Mouse (Mus musculus): ENCODE measurements around the gene Lsm4. TPM values are rescaled to one million over a fixed set of nuclear protein-coding genes. Genes with fewer than 3 reads are reported as not detected.

The Lsm4 gene
- total and polyA plus RNA-seq, 3 experiments = 94.1 to 889 (median 174) TPM

GRCm38 (mm10) chr8:70654121-70654520 is 18.9 kb upstream of the Lsm4 start:
- Histone ChIP-seq H3K4me1 (ENCODE audit: insufficient read depth, low read depth, low read length) (peaks cover 21% of the 10 kb centered on the region), H3K4me3 (ENCODE audit: low read depth, low read length) (no peak overlapping the region), H3K27me3 (ENCODE audit: insufficient read depth, low read length) (no peaks in the 10 kb centered on the region), H3K36me3 (replicated peaks) (peaks cover 85% of the 10 kb centered on the region), H3K9me3 (replicated peaks) (no peaks in the 10 kb centered on the region)
- TF ChIP-seq CTCF (IDR thresholded peaks at IDR 0.05; ENCODE audit: low read depth, low read length) (no peak), POLR2AphosphoS5 (IDR thresholded peaks at IDR 0.05; ENCODE audit: insufficient replicate concordance, low read depth, low read length) (no peak), GATA2 (IDR thresholded peaks at IDR 0.05; ENCODE audit: borderline replicate concordance, low read depth, low read length) (no peak), TAL1 (conservative IDR thresholded peaks at IDR 0.05; ENCODE audit: low read depth, low read length) (no peak), GATA1 (IDR thresholded peaks at IDR 0.05; ENCODE audit: borderline replicate concordance, low read length) (no peak)
- ATAC-seq (ENCODE audit: extremely low read depth, insufficient number of reproducible peaks, low FRiP score, poor library complexity, severe bottlenecking) = no peak
- no peak for DNase-seq (ENCODE audit: low spot score)

- Histone ChIP-seq H3K9me3 (replicated peaks) (no peaks in the 10 kb centered on the region), H3K27me3 (ENCODE audit: insufficient read depth, low read length) (no peaks in the 10 kb centered on the region), H3K4me1 (ENCODE audit: insufficient read depth, low read depth, low read length) (peaks cover 23% of the 10 kb centered on the region), H3K4me3 (ENCODE audit: low read depth, low read length) (no peak overlapping the region), H3K36me3 (replicated peaks) (peaks cover 71% of the 10 kb centered on the region)
- DNase-seq (ENCODE audit: low spot score) (no peak), ATAC-seq (ENCODE audit: extremely low read depth, insufficient number of reproducible peaks, low FRiP score, poor library complexity, severe bottlenecking) (no peak)
- no peak for TF ChIP-seq GATA1 (IDR thresholded peaks at IDR 0.05; ENCODE audit: borderline replicate concordance, low read length)
- no peak for TF ChIP-seq CTCF (IDR thresholded peaks at IDR 0.05; ENCODE audit: low read depth, low read length)
- no peak for TF ChIP-seq POLR2AphosphoS5 (IDR thresholded peaks at IDR 0.05; ENCODE audit: insufficient replicate concordance, low read depth, low read length)
- no peak for TF ChIP-seq TAL1 (conservative IDR thresholded peaks at IDR 0.05; ENCODE audit: low read depth, low read length)
- TF ChIP-seq GATA2 (IDR thresholded peaks at IDR 0.05; ENCODE audit: borderline replicate concordance, low read depth, low read length) = no peak
Observed at GRCm38 (mm10) chr8:70655469-70655868, 17.6 kb upstream of the Lsm4 start.

GRCm38 (mm10) chr8:70656193-70656790 is 16.8 kb upstream of the Lsm4 start:
- peaks cover 29% of the 10 kb centered on the region for H3K4me1 ChIP-seq (ENCODE audit: insufficient read depth, low read depth, low read length)
- peaks cover 63% of the 10 kb centered on the region for H3K36me3 ChIP-seq (replicated peaks)
- H3K27me3 ChIP-seq (ENCODE audit: insufficient read depth, low read length) = no peaks in the 10 kb centered on the region
- no peaks in the 10 kb centered on the region for H3K9me3 ChIP-seq (replicated peaks)
- TF ChIP-seq GATA1 (IDR thresholded peaks at IDR 0.05; ENCODE audit: borderline replicate concordance, low read length) (no peak), CTCF (IDR thresholded peaks at IDR 0.05; ENCODE audit: low read depth, low read length) (no peak), GATA2 (IDR thresholded peaks at IDR 0.05; ENCODE audit: borderline replicate concordance, low read depth, low read length) (no peak), POLR2AphosphoS5 (IDR thresholded peaks at IDR 0.05; ENCODE audit: insufficient replicate concordance, low read depth, low read length) (no peak), TAL1 (conservative IDR thresholded peaks at IDR 0.05; ENCODE audit: low read depth, low read length) (no peak)
- DNase-seq (ENCODE audit: low spot score) (no peak), ATAC-seq (ENCODE audit: extremely low read depth, insufficient number of reproducible peaks, low FRiP score, poor library complexity, severe bottlenecking) (no peak)
- no peak overlapping the region for H3K4me3 ChIP-seq (ENCODE audit: low read depth, low read length)

GRCm38 (mm10) chr8:70657214-70657613 is 15.8 kb upstream of the Lsm4 start:
- ATAC-seq (ENCODE audit: extremely low read depth, insufficient number of reproducible peaks, low FRiP score, poor library complexity, severe bottlenecking) = no peak
- H3K36me3 ChIP-seq (replicated peaks) = peaks cover 54% of the 10 kb centered on the region
- H3K4me1 ChIP-seq (ENCODE audit: insufficient read depth, low read depth, low read length) = peaks cover 32% of the 10 kb centered on the region
- H3K27me3 ChIP-seq (ENCODE audit: insufficient read depth, low read length) = no peaks in the 10 kb centered on the region
- no peak for DNase-seq (ENCODE audit: low spot score)
- H3K9me3 ChIP-seq (replicated peaks) = no peaks in the 10 kb centered on the region
- TF ChIP-seq POLR2AphosphoS5 (IDR thresholded peaks at IDR 0.05; ENCODE audit: insufficient replicate concordance, low read depth, low read length) (no peak), TAL1 (conservative IDR thresholded peaks at IDR 0.05; ENCODE audit: low read depth, low read length) (no peak), GATA2 (IDR thresholded peaks at IDR 0.05; ENCODE audit: borderline replicate concordance, low read depth, low read length) (no peak), CTCF (IDR thresholded peaks at IDR 0.05; ENCODE audit: low read depth, low read length) (no peak), GATA1 (IDR thresholded peaks at IDR 0.05; ENCODE audit: borderline replicate concordance, low read length) (no peak)
- H3K4me3 ChIP-seq (ENCODE audit: low read depth, low read length) = no peak overlapping the region

GRCm38 (mm10) chr8:70657739-70658138 is 15.3 kb upstream of the Lsm4 start:
- ATAC-seq (ENCODE audit: extremely low read depth, insufficient number of reproducible peaks, low FRiP score, poor library complexity, severe bottlenecking) (no peak), DNase-seq (ENCODE audit: low spot score) (no peak)
- no peak for TF ChIP-seq GATA1 (IDR thresholded peaks at IDR 0.05; ENCODE audit: borderline replicate concordance, low read length)
- TF ChIP-seq CTCF (IDR thresholded peaks at IDR 0.05; ENCODE audit: low read depth, low read length) = no peak
- TF ChIP-seq GATA2 (IDR thresholded peaks at IDR 0.05; ENCODE audit: borderline replicate concordance, low read depth, low read length) = no peak
- no peak for TF ChIP-seq POLR2AphosphoS5 (IDR thresholded peaks at IDR 0.05; ENCODE audit: insufficient replicate concordance, low read depth, low read length)
- TF ChIP-seq TAL1 (conservative IDR thresholded peaks at IDR 0.05; ENCODE audit: low read depth, low read length) = no peak
- Histone ChIP-seq H3K27me3 (ENCODE audit: insufficient read depth, low read length) (no peaks in the 10 kb centered on the region), H3K36me3 (replicated peaks) (peaks cover 48% of the 10 kb centered on the region), H3K4me3 (ENCODE audit: low read depth, low read length) (no peak overlapping the region), H3K9me3 (replicated peaks) (no peaks in the 10 kb centered on the region), H3K4me1 (ENCODE audit: insufficient read depth, low read depth, low read length) (peaks cover 33% of the 10 kb centered on the region)

- no peak for ATAC-seq (ENCODE audit: extremely low read depth, insufficient number of reproducible peaks, low FRiP score, poor library complexity, severe bottlenecking)
- H3K4me3 ChIP-seq (ENCODE audit: low read depth, low read length) = peak overlapping the region; percentile 84
- no peak for DNase-seq (ENCODE audit: low spot score)
- peaks cover 41% of the 10 kb centered on the region for H3K36me3 ChIP-seq (replicated peaks)
- H3K27me3 ChIP-seq (ENCODE audit: insufficient read depth, low read length) = no peaks in the 10 kb centered on the region
- peaks cover 37% of the 10 kb centered on the region for H3K4me1 ChIP-seq (ENCODE audit: insufficient read depth, low read depth, low read length)
- TF ChIP-seq GATA2 (IDR thresholded peaks at IDR 0.05; ENCODE audit: borderline replicate concordance, low read depth, low read length) = no peak
- no peak for TF ChIP-seq CTCF (IDR thresholded peaks at IDR 0.05; ENCODE audit: low read depth, low read length)
- no peak for TF ChIP-seq GATA1 (IDR thresholded peaks at IDR 0.05; ENCODE audit: borderline replicate concordance, low read length)
- no peak for TF ChIP-seq POLR2AphosphoS5 (IDR thresholded peaks at IDR 0.05; ENCODE audit: insufficient replicate concordance, low read depth, low read length)
- no peaks in the 10 kb centered on the region for H3K9me3 ChIP-seq (replicated peaks)
Observed at GRCm38 (mm10) chr8:70658897-70659603, 14.0 kb upstream of the Lsm4 start.
